Comparison of ENCODE assay signal across 17 mouse cellular contexts in the genomic region with DNA sequence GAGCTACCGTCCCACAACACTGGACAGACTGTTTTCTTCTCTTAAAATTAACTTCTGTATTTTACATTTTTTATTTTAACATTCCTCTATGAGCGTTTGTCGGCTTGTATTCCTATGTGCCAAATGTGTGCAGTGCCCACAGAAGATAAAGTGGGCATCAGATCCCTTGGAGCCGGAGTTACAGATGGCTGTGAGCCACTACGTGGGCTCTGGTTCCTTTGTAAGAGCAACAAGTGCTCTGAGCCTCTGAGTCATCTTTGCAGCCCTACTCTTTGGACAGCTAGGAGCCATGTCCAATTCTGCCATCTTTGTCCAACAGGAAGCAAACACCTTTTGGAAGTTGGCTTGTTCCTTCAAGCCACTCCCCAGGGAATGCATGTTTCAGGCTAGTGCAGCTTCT.
"Had no signal": no experiment of that assay in that cellular context is flagged by ENCODE, and none has a peak within 500 bp of the region (broad histone marks: within the 10 kb centered on the region; RNA-seq: fewer than 3 reads in every experiment).

No protein-coding gene starts in this region.

- DNase-seq: kidney, adult 2 months; kidney, postnatal 14 days; layer of hippocampus, adult 9-11 months; layer of hippocampus, postnatal 36 days; liver; liver, embryonic 13.5 days; liver, postnatal 0 days; lung, postnatal 14 days; retina, postnatal 1 day; thymus, postnatal 4 days had no signal

- H3K4me3 ChIP-seq: kidney, embryonic 15.5 days; limb, embryonic 12.5 days; liver, embryonic 13.5 days; lung, embryonic 15.5 days; megakaryocyte, embryonic 14.5 days; midbrain, embryonic 15.5 days; neural tube, embryonic 13.5 days had no signal

- H3K27ac ChIP-seq: kidney, embryonic 15.5 days; limb, embryonic 12.5 days; liver, embryonic 13.5 days; lung, embryonic 15.5 days; macrophage; midbrain, embryonic 15.5 days; neural tube, embryonic 13.5 days had no signal
